12 mouse cellular contexts compared by ENCODE assay signal in genomic region chr2:38283961-38284360, GRCm38 (mm10). TPM values are rescaled to one million over a fixed set of nuclear protein-coding genes. Genes with fewer than 3 reads are reported as not detected.
"Had no signal": no experiment of that assay in that cellular context is flagged by ENCODE, and none has a peak within 500 bp of the region (broad histone marks: within the 10 kb centered on the region; RNA-seq: fewer than 3 reads in every experiment).

No protein-coding gene starts in this region.

- ATAC-seq: intestine, postnatal 0 days; lung, postnatal 0 days had no signal

- DNase-seq: layer of hippocampus, postnatal 36 days; liver, embryonic 13.5 days; lung, embryonic 14.5 days; thymus, adult 18-20 months; thymus, postnatal 36 days had no signal

- H3K9me3 ChIP-seq: liver, embryonic 13.5 days; midbrain, embryonic 12.5 days had no signal

- H3K4me3 ChIP-seq: left cerebral cortex, adult 2 months; liver, embryonic 13.5 days; midbrain, embryonic 12.5 days had no signal

- H3K9ac ChIP-seq: liver, embryonic 13.5 days; lung, embryonic 14.5 days; midbrain, embryonic 12.5 days had no signal

- H3K27me3 ChIP-seq: liver, embryonic 13.5 days; midbrain, embryonic 12.5 days had no signal

- H3K36me3 ChIP-seq: liver, embryonic 13.5 days; midbrain, embryonic 12.5 days had no signal

- H3K4me2 ChIP-seq: lung, embryonic 14.5 days; midbrain, embryonic 12.5 days had no signal

- H3K27ac ChIP-seq: left cerebral cortex, adult 2 months; liver, embryonic 13.5 days; macrophage; midbrain, embryonic 12.5 days had no signal

RNA-seq across cellular contexts. Expression of gene Lhx2, which starts 55.1 kb away (rescaled TPM):
- polyA plus RNA-seq: intestine, embryonic 14.5 days; intestine, postnatal 0 days; lung, postnatal 0 days; urinary bladder, adult 2 months had no signal
